Mouse (Mus musculus) retina, adult 2 months (tissue): ENCODE measurements around the gene Fem1b.
"Not testable (repeated sequence)": the region's sequence is repeated elsewhere in the genome, so short reads cannot be mapped to it uniquely, and the experiment has no call there.

Source experiments
- DNase-seq: peaks from one replicate; pipeline ENCODE4 v3.0.0-alpha.2; 2012; ENCODE audit warnings: low read depth, low spot score

Fem1b gene

DNA sequence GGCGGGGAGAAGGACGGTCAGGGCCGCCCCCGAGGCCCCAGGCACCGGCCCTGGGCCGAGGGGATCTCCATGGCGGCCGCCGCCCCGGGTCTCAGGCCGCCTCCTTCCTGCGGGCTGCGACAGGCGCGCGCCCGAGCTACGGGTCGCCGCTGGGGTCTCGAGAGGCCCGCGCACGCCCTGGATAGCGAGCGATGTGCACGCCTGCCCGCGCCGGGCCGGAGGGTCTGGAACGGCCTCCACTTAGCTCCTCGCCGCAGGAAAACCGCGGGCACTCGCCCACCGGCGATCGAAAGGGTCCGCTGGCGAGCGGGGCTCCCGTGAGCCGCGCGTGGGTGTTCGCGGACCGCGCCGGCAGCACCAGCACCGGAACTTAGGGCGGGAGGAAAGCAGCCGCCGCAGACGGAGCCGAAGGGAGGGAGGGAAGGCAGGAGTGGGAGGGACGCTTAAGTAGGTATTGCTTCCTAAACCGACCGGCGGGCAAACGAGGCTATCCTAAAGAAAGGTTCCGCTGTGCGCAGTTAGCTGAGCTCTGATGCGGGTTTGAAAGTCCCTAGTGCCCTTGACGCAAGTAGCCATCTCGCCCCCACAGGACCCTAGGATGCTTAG, at the start of gene Fem1b:
TSS of gene Fem1b (minus strand) at position 419 of the 606 bp plus-strand sequence.
- peak; percentile 87 for DNase-seq

DNA sequence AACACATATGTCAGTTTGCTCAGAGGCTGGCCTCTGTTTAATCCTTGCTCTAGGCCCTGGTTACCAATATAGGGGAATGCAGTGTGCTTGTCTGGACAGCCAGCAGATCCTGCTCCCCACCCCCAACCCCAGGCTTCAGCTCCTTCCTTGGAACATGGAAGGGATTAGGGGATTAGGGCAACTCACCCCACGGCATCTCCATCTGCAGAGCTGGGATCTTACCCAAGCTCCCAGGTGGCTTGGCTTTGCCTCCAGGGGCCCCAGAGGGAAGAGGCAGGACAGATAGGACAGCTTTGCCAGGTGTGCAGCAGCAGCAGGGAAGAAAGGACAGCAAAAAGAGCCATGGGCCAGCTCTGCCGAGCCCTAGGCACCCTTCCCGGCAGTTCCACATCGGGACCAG, 49.1 kb upstream of the Fem1b start:
- DNase-seq: no peak

- DNase-seq: not testable (repeated sequence)
Observed at GRCm38 (mm10) chr9:62860102-62860501, 48.4 kb upstream of the Fem1b start.

GRCm38 (mm10) chr9:62858266-62859019, 46.7 kb upstream of the Fem1b start:
- no peak for DNase-seq

- DNase-seq: no peak
Observed at GRCm38 (mm10) chr9:62857719-62858261, 46.1 kb upstream of the Fem1b start, which contains the start of gene Calml4. Calml4 (plus strand) TSS chr9:62858080.

DNA sequence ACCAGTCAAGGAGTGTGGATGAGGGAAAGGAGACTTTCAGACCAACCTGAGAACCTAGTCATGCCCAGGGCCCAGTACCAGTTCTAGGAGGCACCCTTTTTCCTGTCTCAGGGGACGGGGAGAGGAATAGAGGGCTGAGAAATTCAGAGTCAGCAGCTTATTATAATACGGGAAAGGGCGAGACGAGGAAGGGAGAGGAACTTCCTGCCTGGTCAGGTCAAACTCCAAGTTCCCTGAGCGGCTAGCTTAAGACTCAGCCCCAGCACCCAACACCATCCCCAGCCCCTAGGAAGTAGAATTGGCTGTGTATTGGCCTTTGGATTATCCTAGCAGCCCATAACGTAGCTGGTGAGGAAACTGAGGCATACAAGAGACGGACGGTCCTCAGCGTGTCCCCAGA, 45.5 kb upstream of the Fem1b start:
- DNase-seq: no peak

DNA sequence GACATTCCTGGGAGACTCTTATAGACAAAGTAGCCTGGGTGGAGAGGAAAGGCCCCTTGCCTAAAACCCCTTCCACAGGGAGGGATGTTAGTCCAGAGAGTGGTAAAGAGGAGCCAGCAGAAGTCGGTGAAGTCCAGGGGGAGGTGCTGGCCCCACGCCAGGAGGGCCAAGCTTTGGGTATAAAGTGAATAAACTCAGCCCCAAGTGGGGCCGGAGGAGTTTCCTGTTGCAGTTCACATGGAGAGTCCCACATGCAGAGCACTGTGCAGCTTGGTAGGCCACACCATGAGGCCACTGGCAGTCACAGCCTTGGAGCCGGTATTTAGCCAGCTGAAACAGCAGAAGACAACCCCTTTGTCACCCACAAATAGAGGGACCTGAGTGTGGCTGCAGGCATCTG, 42.7 kb upstream of the Fem1b start:
- no peak for DNase-seq

DNA sequence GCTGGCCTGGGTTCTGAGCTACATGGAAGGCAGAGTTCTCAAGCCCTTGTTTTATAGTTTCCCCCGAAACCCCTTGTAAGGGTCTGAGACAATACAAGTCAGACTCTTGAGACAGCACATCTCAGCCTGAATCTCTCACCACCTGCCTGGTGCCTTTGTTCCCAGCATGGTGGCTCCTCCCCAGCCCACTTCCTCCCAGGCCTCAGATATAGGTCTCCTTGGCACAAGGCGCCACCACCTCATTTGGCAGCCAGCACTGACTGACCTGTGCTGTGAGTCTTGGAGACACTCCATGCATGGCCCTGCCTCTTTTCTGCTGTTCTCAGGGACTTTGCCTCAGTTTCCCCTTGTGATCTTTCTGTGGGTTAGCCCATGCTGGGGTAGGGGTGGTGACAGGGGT, 39.8 kb upstream of the Fem1b start:
- DNase-seq: no peak

GRCm38 (mm10) chr9:62848641-62849040, 36.9 kb upstream of the Fem1b start:
- DNase-seq: no peak

GRCm38 (mm10) chr9:62847694-62848093, 36.0 kb upstream of the Fem1b start:
- peak; percentile 72 for DNase-seq

GRCm38 (mm10) chr9:62844461-62844860, 32.7 kb upstream of the Fem1b start:
- DNase-seq: no peak

DNA sequence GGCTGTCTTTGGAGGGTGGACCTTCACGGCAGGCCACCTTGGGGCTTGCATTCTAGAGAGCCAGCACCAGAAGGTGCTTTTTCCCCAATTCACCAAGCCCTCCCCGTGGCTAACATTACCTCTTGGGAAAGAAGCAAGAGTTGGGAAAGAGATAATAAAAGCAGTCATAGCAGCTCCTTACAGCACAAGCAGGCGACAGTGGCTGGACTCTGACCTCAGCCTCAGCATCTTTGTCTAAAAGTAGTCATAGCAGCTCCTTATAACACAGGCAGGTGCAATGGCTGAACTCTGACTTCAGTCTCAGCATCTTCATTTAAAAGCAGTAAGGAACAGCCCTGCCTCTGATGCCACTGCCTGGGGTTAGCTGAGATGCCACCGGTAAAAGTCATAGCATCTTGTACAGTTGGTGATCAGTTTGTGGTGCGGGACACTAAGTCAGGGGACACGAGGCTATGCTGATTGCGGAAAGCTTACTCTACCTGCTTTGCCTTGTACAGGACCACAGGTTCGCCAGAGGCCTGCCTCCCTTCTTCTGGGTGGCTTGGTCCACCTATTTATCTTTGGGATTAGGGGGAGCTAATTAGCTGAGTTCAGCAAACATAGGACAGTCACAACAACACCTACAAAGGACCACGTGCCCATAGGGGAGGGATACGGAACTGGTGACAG, 31.8 kb upstream of the Fem1b start:
- DNase-seq: no peak

DNA sequence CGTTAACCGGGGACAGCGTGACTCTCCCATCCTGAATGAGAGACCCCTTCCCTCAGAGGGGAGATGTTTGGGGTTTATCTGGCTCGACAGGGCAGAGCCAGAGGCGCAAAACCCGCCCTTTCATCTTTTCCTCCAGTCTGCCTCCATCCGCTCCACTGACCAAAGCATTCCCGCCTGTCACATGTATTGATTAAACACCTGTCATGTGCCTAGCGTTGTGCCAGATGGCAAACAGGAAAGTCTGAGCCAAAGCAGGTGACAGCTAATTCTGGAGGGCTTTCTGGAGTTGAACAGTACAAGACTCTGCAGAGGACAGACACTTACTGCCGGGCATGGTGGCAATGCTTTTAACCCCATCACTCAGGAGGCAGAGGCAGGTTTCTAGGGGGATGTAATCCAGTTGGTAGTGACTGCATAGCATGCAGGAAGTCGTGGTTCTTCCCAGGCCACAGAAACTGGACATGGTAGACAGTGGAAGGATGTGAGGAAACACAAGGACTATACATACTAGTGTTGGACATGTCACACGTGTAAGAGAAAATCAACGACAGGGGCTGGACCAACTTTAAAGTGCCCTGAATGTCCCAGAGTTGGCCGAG, 27.5 kb upstream of the Fem1b start:
- DNase-seq: no peak

DNA sequence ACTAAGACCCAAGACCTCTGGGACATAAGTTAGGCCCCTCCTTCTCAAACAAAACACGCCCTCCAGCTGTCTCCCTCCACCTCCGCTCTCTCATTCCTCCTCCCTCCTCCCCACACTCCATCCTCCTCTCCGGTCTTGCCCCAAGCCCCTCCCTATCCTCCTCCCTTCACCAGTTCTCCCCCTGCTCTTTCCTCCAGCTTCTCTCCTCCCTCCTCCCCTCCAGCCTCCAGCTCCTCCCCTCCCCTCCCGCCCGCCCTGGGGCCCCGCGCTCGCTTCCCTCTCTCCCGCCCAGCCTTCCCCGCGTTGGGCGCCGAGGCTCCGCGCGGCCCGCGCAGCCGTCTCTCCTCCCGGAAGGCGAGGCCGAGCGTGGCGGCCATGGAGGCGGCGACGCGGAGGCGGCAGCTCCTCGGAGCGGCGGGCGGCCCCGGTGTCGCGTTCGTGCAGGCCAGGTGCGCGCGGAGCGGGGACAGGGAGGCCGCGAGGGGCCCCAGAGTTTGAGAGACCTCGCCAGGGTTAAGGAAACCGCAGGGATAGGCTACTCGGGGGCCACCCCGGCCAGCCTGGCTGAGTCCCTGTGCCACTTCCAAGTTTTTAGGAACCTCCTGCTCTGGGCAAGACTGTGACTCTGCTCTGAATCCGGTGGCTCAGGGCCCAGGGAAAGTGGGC, 26.9 kb upstream of the Fem1b start, which contains the start of gene Cln6:
TSS of gene Cln6 (plus strand) at position 280 of the 666 bp plus-strand sequence.
- DNase-seq: peak; percentile 60

DNA sequence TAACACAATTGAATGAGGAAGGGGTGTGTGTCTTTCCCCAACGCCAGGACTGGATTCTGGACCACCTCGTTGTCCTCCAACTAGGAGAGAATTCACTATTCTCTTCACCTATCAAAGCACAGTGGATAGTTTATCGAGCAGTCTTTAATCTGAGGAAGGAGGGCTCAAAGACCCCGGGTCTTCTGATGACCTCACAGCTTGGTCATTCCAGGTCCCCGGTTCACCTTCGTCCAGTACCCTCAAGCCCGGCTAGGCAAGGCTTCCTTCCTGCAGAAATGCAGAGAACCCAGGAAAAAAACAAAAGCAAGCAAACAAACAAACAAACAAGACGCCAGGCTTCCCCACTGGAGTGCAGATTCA, 26.4 kb upstream of the Fem1b start:
- DNase-seq: no peak

- DNase-seq: no peak
Observed at GRCm38 (mm10) chr9:62837611-62838010, 25.9 kb upstream of the Fem1b start.

GRCm38 (mm10) chr9:62835705-62836446, 24.1 kb upstream of the Fem1b start:
- DNase-seq: peak; percentile 37

DNA sequence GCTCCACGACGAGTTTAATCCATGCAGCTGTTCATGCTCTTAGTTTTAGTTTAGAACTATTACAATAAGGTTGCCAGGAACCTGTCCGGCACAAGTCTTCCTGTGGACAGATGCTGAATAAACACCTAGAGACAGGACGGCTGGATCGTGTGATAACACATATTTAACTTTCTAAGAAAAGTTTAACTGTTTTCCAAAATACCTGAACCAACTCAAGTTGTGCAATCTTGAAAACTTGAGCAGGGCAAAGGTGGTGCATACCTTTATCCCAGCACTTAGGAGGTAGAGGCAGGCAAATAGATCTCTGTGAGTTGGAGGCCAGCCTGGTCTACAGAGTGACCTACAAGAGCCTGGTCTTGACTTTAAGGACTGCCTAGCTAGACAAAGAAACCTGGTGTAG, 23.2 kb upstream of the Fem1b start:
- DNase-seq: no peak

GRCm38 (mm10) chr9:62829877-62830276, 18.1 kb upstream of the Fem1b start:
- DNase-seq: no peak

- peak; percentile 79 for DNase-seq
Observed at GRCm38 (mm10) chr9:62828662-62829086, 16.9 kb upstream of the Fem1b start.
